ENCODE assay signal across 16 mouse cellular contexts in genomic region chr7:124491109-124491793, GRCm38 (mm10).
DNase-seq lines count a peak whose midpoint lies in the region; ATAC-seq and TF ChIP-seq lines count a peak whose summit lies in the region.
"Had no signal": no experiment of that assay in that cellular context is flagged by ENCODE, and none has a peak within 500 bp of the region (broad histone marks: within the 10 kb centered on the region; RNA-seq: fewer than 3 reads in every experiment).

No protein-coding gene starts in this region.

- no peaks in the 10 kb centered on the region for H3K36me3 ChIP-seq in intestine, embryonic 15.5 days
- no peaks in the 10 kb centered on the region for H3K36me3 ChIP-seq in liver, postnatal 0 days (replicated peaks; ENCODE audit: insufficient read depth, low read length)
- H3K36me3 ChIP-seq: forebrain, embryonic 15.5 days; limb, embryonic 10.5 days; midbrain, embryonic 15.5 days had no signal

- no peak for TF ChIP-seq CTCF in liver, postnatal 0 days (IDR thresholded peaks at IDR 0.05; ENCODE audit: low read depth)

- no peaks in the 10 kb centered on the region for H3K9me3 ChIP-seq in intestine, embryonic 15.5 days
- no peaks in the 10 kb centered on the region for H3K9me3 ChIP-seq in liver, postnatal 0 days (ENCODE audit: low read length)
- H3K9me3 ChIP-seq: limb, embryonic 10.5 days; midbrain, embryonic 15.5 days had no signal

- no peak overlapping the region for H3K4me2 ChIP-seq in intestine, embryonic 15.5 days (replicated peaks)
- H3K4me2 ChIP-seq in liver, postnatal 0 days (ENCODE audit: low read depth, low read length), result no peak overlapping the region
- H3K4me2 ChIP-seq: forebrain, embryonic 15.5 days; heart, embryonic 11.5 days; midbrain, embryonic 15.5 days had no signal

- no peak overlapping the region for H3K4me3 ChIP-seq in intestine, embryonic 15.5 days (replicated peaks)
- no peak overlapping the region for H3K4me3 ChIP-seq in liver, postnatal 0 days (ENCODE audit: low read depth, low read length)
- H3K4me3 ChIP-seq: forebrain, embryonic 15.5 days; limb, embryonic 10.5 days; midbrain, embryonic 15.5 days had no signal

- ATAC-seq in intestine, embryonic 15.5 days, result peak; percentile 95
- no peak for ATAC-seq in liver, postnatal 0 days
- ATAC-seq: forebrain, embryonic 15.5 days; hindbrain, postnatal 0 days; midbrain, embryonic 15.5 days had no signal

- no peaks in the 10 kb centered on the region for H3K27me3 ChIP-seq in intestine, embryonic 15.5 days (replicated peaks)
- H3K27me3 ChIP-seq in liver, postnatal 0 days (ENCODE audit: insufficient read depth, low read length), result no peaks in the 10 kb centered on the region
- H3K27me3 ChIP-seq: forebrain, embryonic 15.5 days; midbrain, embryonic 15.5 days had no signal

- H3K4me1 ChIP-seq in intestine, embryonic 15.5 days (replicated peaks), result no peaks in the 10 kb centered on the region
- no peaks in the 10 kb centered on the region; the same call in 1 of the 2 replicates for H3K4me1 ChIP-seq in liver, postnatal 0 days (ENCODE audit: insufficient read depth)
- H3K4me1 ChIP-seq: forebrain, embryonic 15.5 days; limb, embryonic 10.5 days; midbrain, embryonic 15.5 days had no signal

- H3K27ac ChIP-seq in intestine, embryonic 15.5 days, result no peak overlapping the region
- no peak overlapping the region for H3K27ac ChIP-seq in liver, postnatal 0 days (ENCODE audit: low read depth)
- H3K27ac ChIP-seq: forebrain, embryonic 15.5 days; hindbrain, postnatal 0 days; limb, embryonic 10.5 days; midbrain, embryonic 15.5 days had no signal

- no peak for TF ChIP-seq EP300 in liver, postnatal 0 days (IDR thresholded peaks at IDR 0.05; ENCODE audit: low read depth)

- peak; percentile 66 for DNase-seq in kidney, adult 18-20 months
- DNase-seq in kidney, postnatal 25 days, result peak; percentile 84 to 87
- peak; percentile 51 for DNase-seq in liver, postnatal 0 days
- no peak for DNase-seq in layer of hippocampus, adult 9-10 months (ENCODE audit: low spot score)
- DNase-seq in cerebellum, adult 18-20 months, result no peak
- no peak for DNase-seq in B cell, adult 2 months
- DNase-seq: cerebellum, adult 8-10 months; embryo, embryonic 11 days; heart, postnatal 36 days; layer of hippocampus, postnatal 36 days had no signal

- WGBS in intestine, embryonic 15.5 days, result 48% methylated on average over 3 of the region's 3 CpGs
- WGBS in liver, postnatal 0 days (ENCODE audit: insufficient replicate concordance), result 49% methylated on average over 3 of the region's 3 CpGs

- H3K9ac ChIP-seq in intestine, embryonic 15.5 days, result no peak overlapping the region
- H3K9ac ChIP-seq in liver, postnatal 0 days (replicated peaks), result no peak overlapping the region
- H3K9ac ChIP-seq: forebrain, embryonic 15.5 days; midbrain, embryonic 15.5 days had no signal

Comparison
In these comparisons a context has a peak if more than half of its experiments do, and no peak if none do; other contexts are left out.
1. DNase-seq: peak in kidney, adult 18-20 months (single experiment), kidney, postnatal 25 days (2 of 2) and liver, postnatal 0 days (single experiment); none in layer of hippocampus, adult 9-10 months (single experiment), cerebellum, adult 18-20 months (0 of 2) and B cell, adult 2 months (0 of 2).